Mouse (Mus musculus): ENCODE measurements at regions not wholly inside any gene's neighbourhood (a gene's known extent, or its start where the extent isn't known, plus 50 kb on each side); places are given as distances from the start of the nearest gene placed in this dataset.

DNA sequence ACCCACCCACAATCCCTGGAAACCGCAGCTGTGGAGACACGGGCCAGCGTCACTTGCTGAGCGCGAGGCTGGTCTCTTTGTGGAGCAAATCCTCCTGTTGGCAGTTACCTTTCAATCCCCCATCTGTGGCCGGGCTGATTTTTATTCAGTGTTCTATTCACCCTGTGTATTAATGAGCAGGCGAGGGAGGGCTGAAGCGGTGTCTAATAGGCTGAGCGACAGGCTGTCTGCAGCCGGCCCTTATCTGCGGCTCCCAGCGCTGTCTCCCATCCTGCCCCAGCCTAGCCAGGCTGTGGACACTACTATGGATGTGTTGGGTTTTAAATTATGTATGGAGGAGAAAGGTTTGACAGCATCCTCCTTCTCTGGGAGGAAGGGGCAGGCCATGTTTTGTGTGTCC is 138.3 kb upstream of the Gm26897 start:
- DNase-seq (ENCODE audit: low spot score in 2 of 2) = no peak

- no peak for DNase-seq (ENCODE audit: low spot score in 2 of 2)
Observed at GRCm38 (mm10) chr5:111597733-111598132, 136.0 kb upstream of the Gm26897 start.

DNA sequence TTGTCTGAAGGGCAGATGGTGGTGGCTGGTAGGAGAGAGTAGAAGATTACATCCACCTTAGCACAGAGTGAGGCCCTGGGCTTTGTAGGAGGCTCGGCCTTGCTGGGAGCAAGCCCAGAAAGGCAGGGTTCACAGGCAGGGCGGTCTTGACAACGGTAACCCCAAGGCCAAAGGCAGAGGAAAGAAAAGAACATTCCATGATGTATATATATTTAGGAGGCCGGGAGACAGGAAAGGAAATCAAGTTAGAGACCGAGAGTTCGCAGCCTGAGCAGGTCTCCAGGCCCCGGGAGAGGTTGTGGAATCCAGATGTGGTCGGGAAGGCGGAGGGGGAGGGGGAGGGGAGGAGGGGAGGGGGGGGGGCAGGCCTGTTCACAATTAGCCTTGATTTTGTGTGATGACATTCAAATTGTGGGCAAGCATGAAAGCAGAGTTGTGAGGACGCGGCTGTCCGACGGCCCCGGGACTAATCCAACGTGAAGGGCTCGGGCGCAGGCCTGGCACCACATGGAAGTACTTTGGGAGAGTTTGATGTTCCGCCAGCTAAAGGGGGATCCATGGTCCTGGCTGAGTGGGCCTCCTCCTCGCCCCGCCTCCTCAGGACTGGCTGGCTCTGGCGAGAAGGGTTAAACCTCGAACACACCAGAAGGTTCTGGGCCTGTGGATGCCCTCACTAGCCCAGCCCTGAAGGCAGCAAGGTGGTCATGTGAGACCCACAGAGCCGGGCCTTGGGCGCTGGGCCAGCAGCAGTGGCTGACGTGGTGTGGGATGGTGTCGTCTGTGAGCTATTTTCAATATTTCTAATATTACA is 131.8 kb upstream of the Gm26897 start:
- no peak for DNase-seq (ENCODE audit: low spot score in 2 of 2)

DNA sequence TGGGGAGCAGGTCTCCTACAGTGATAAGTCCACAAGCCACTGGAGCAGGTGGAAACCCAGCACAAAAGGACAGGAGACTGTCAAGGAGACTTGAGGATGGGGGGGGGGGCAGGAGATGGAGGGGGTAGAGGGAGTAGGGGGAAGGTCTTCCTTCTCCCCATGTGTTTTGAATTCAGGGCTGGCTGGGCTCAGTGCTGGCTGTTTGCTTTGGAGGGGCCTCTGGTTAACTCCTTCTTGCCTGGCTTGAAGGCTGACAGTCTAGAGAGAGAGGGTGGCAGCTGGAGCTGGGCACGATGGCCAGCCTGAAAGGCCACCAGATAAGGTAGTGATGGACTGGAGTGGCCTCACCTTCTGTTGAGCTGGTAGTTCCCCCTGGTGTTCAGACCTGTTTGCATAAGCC is 120.0 kb upstream of the Gm26897 start:
- no peak for DNase-seq (ENCODE audit: low spot score in 2 of 2)

DNA sequence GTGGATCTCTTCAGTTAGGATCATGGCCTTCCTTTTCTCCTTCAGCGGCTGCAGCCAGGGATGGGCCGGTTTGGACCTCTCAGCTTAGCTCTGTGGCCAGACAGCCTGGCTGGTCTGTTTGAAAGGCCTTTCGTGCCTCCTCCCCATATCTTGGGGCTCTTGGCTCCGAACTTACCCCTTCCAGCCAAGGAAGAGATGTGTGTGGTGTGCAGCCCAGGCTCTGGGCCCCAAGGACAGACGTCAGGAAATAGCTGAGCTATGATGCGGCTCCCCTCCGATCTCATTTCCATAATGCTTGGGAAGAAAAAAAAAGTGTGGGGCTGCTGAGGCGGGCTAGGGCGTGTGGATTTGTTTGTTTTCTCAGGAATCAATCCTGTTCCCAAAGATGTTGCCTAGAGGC is 113.8 kb upstream of the Gm26897 start:
- DNase-seq (ENCODE audit: low spot score in 2 of 2) = no peak

- DNase-seq (ENCODE audit: low spot score in 2 of 2) = peak in 1 of 2 experiments; percentile 20
Observed at GRCm38 (mm10) chr5:111620626-111621025, 113.1 kb upstream of the Gm26897 start.

DNA sequence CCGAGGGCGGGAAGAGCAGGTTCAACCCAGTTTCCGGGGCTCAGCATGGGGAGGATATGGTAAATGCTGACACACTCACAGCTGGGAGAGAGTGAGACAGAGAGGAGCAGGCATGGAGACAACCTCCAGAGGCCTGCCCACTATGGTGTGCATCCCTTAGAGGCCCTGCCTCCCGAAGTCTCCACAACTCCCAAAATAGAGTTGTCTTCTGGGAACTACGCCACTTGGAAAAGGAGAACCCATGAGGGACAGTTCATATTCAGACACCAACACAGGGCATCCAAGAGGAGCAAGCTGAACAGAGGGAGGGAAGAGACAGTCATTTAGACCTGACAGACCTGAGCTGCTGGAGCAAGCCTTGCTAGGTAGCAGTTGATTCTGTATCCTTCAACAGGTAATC is 111.2 kb upstream of the Gm26897 start:
- no peak for DNase-seq (ENCODE audit: low spot score in 2 of 2)

GRCm38 (mm10) chr5:111626273-111626798 is 107.4 kb upstream of the Gm26897 start:
- no peak for DNase-seq (ENCODE audit: low spot score in 2 of 2)

DNA sequence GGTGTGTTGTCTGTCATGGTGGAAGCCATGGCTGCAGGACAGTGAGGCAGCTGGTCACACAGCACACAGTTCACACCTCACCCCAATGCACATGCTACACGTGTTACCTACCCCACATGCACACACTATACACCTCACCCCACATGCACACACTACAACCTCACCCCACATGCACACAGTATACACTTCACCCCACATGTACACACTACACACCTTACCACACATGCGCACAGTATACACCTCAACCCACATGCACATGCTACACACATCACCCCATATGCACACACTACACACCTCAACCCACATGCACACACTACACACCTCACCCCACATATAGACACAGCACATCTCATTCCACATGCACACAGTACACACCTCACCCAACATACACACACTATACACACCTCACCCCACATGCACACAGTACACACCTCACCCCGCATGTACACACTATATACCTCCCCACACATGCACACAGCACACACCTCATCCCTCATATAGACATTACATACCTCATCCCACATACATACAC is 103.3 kb upstream of the Gm26897 start:
- DNase-seq (ENCODE audit: low spot score in 2 of 2) = no peak

GRCm38 (mm10) chr5:111631572-111632161 is 102.1 kb upstream of the Gm26897 start:
- no peak for DNase-seq (ENCODE audit: low spot score in 2 of 2)

DNA sequence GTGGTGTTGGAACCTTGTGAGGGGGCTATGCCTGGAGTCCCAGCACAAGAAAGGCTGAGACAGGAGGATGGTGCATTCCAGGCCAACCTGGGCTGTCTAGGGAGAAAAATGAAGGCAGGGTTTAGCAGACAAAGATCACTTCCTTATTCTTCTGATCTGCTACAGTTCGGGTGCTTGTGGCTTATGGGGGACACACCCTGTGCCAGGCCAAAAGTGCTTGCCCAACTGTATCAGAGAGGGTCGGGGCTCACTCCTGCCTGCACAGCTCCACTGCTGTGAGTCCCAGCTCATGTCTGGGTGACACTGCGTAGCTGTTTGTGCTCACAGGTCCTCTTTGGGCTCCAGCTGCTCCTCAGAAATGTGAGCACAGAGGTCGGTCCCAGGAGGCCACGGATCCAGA is 98.6 kb upstream of the Gm26897 start:
- DNase-seq (ENCODE audit: low spot score in 2 of 2) = no peak

DNA sequence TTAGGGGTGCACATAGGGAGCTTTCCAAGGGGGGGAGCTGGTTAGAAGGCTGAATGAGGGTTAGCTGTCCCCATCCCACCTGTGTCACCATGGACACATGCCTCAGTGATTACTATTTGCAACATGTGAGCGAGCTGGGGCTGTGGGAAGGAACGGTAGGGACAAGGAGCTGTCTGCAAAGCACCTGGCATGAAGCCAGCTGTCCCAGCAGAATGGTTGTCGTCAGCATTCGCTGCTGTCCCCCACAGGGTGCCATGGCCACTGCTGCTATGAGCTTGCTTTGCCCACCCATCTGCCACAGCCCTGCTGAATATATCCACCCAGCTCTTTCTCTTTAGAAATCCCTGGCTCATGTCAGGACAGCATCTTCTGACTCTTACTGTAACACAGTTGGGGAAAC is 96.8 kb upstream of the Gm26897 start:
- no peak for DNase-seq (ENCODE audit: low spot score in 2 of 2)

DNA sequence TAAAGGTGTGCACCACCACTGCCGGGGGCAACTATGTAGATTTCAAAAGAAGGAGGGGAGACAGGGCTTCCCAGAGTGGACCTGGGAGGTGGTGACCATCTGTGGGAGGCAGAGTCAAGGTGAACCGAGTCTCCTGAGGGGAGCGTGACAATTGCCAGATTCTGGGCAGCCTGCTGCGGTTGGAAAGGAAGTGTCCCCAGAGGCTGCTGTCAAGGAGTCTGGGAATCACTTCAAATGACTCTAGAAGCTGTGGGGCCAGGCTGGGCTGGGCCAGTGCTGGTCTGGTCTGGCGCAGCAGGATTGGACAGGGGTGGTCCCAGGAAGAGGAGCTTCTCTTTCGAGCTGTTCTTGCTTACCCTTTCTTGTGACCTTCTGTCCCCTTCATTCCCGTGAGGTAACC is 95.4 kb upstream of the Gm26897 start:
- no peak for DNase-seq (ENCODE audit: low spot score in 2 of 2)

GRCm38 (mm10) chr5:111639476-111640287 is 94.0 kb upstream of the Gm26897 start:
- DNase-seq (ENCODE audit: low spot score in 2 of 2) = no peak

DNA sequence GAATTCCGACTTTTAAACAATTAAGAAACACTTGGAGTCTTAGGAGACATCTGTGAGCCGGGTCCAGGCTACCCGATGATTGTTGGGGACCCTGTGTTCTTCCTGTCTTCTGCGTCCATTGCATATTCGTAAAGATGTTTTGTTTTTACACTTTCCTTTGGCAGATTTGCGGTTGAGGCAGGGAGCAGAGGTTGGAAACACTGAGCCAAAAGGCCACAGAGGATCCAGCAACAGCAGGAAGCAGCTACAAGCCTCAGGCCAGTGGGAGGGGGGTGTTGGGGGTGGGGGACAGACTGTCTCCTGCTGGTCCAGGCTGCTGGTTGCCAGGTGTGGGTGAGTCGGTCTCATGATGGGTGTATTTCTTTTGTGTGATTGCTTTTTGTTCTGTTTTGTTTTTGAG is 92.7 kb upstream of the Gm26897 start:
- DNase-seq (ENCODE audit: low spot score in 2 of 2) = no peak

GRCm38 (mm10) chr5:111641685-111642084 is 92.0 kb upstream of the Gm26897 start:
- no peak for DNase-seq (ENCODE audit: low spot score in 2 of 2)

DNA sequence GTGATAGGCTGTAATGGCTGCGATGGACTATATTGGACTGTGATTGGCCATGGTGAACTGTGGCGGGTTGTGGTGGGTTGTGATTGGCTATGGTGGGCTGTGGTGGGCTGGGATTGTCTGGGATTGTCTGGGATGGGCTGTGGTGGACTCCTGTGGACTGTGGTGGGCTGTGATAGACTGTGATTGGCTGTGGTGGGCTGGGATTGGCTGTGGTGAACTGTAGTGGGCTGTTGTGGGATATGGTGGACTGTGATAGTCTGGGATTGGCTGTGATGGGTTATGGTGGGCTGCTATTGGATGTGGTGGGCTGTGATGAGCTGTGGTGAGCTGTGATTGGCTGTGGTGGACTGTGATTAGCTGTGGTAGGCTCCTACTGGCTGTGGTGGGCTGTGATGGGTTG is 89.6 kb upstream of the Gm26897 start:
- no peak for DNase-seq (ENCODE audit: low spot score in 2 of 2)

- no peak for DNase-seq (ENCODE audit: low spot score in 2 of 2)
Observed at GRCm38 (mm10) chr5:111644788-111645187, 88.9 kb upstream of the Gm26897 start.

- DNase-seq (ENCODE audit: low spot score in 2 of 2) = no peak
Observed at GRCm38 (mm10) chr5:111647686-111648200, 86.0 kb upstream of the Gm26897 start.

GRCm38 (mm10) chr5:111648481-111648880 is 85.2 kb upstream of the Gm26897 start:
- DNase-seq (ENCODE audit: low spot score in 2 of 2) = no peak

- DNase-seq (ENCODE audit: low spot score in 2 of 2) = peak in 1 of 2 experiments; percentile 37
Observed at GRCm38 (mm10) chr5:111649012-111649411, 84.7 kb upstream of the Gm26897 start.

- DNase-seq (ENCODE audit: low spot score in 2 of 2) = no peak
Observed at GRCm38 (mm10) chr5:111652472-111652871, 81.3 kb upstream of the Gm26897 start.
